Mouse (Mus musculus) gastrocnemius, postnatal 25 days (tissue): ENCODE results near the gene Dock9. TPM values are rescaled to one million over a fixed set of nuclear protein-coding genes. Genes with fewer than 3 reads are reported as not detected.
"Not testable (repeated sequence)": the region's sequence is repeated elsewhere in the genome, so short reads cannot be mapped to it uniquely, and the experiment has no call there.

ENCODE experiments used
- DNase-seq: peaks from one replicate; pipeline ENCODE4 v3.0.0; 2022
- total RNA-seq, 2 experiments: library from RNA; stranded (reverse); gene quantifications; 1 replicate in 1 of 2; 2 replicates in 1 of 2; pipeline ENCODE4 v1.2.3; 2021

The Dock9 gene
- total RNA-seq, 2 experiments from 2014 or later, result 14.5 to 17.2 TPM

GRCm38 (mm10) chr14:121698620-121698950, 99.1 kb downstream of the Dock9 start:
- DNase-seq, result no peak

GRCm38 (mm10) chr14:121697709-121698619, 99.7 kb downstream of the Dock9 start:
- DNase-seq, result peak; percentile 80

- no peak for DNase-seq
These were observed 100.4 kb downstream of the Dock9 start for GRCm38 (mm10) chr14:121697143-121697680.

GRCm38 (mm10) chr14:121696429-121697118, 101.1 kb downstream of the Dock9 start:
- no peak for DNase-seq

GRCm38 (mm10) chr14:121694706-121695105, 102.9 kb downstream of the Dock9 start:
- DNase-seq, result no peak

- no peak for DNase-seq
These were observed 103.5 kb downstream of the Dock9 start for GRCm38 (mm10) chr14:121693991-121694594.

- not testable (repeated sequence) for DNase-seq
These were observed 108.0 kb downstream of the Dock9 start for GRCm38 (mm10) chr14:121689649-121690048.

- DNase-seq, result no peak
These were observed 109.5 kb downstream of the Dock9 start for GRCm38 (mm10) chr14:121688175-121688574.

GRCm38 (mm10) chr14:121687274-121687673, 110.4 kb downstream of the Dock9 start:
- DNase-seq, result no peak

GRCm38 (mm10) chr14:121678913-121679312, 118.7 kb downstream of the Dock9 start:
- DNase-seq, result no peak

- no peak for DNase-seq
These were observed 119.2 kb downstream of the Dock9 start for GRCm38 (mm10) chr14:121678445-121678844.

GRCm38 (mm10) chr14:121676596-121677330, 120.9 kb downstream of the Dock9 start:
- no peak for DNase-seq

GRCm38 (mm10) chr14:121676121-121676591, 121.5 kb downstream of the Dock9 start:
- DNase-seq, result peak; percentile 65

- no peak for DNase-seq
These were observed 122.1 kb downstream of the Dock9 start for GRCm38 (mm10) chr14:121675579-121675978.

- DNase-seq, result no peak
These were observed 122.5 kb downstream of the Dock9 start for GRCm38 (mm10) chr14:121675146-121675545.

- no peak for DNase-seq
These were observed 127.6 kb downstream of the Dock9 start for GRCm38 (mm10) chr14:121670016-121670415.

GRCm38 (mm10) chr14:121666641-121667274, 130.9 kb downstream of the Dock9 start:
- DNase-seq, result no peak

- DNase-seq, result no peak
These were observed 131.9 kb downstream of the Dock9 start for GRCm38 (mm10) chr14:121665693-121666273.

- DNase-seq, result no peak
These were observed 133.7 kb downstream of the Dock9 start for GRCm38 (mm10) chr14:121663913-121664312.

- no peak for DNase-seq
These were observed 136.7 kb downstream of the Dock9 start for GRCm38 (mm10) chr14:121660918-121661317.
